Mouse (Mus musculus): Measurements from ENCODE around the gene Gtpbp6.

DNA sequence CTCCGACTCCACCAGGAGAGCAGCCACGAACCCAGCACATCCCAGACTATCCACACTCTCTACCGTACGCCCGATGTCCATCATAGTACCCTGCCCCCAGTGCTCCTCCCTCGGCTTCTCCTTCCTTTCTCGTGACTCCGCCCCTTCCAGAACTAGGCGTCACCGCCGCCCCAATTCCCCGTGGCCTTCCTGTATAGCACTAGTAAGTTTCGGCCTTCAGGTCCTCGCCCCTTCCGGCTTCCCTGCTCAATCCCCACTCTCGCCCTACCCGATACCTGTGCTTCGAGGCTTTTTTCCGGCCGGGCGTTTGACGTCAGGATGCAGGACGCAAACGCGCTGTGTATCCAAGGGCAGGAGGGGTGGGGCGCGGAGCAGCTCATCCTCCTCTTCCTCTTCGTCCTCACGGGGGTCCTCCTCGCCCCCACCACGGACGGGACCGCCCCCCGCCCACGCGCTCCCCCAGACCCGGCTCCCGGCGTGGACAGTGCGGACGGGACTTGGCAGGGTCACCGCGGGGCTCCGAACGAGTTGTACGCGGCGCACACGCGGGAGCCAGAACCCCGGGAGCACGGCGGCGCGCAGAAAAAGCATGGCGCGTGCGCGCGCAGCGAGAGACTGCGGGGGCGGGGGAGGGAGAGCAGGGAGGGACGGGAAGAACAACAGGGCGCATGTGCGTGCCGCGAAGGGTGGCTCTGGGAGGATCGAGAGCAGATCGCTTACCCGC, at the start of gene Gtpbp6:
- TF ChIP-seq CTCF (IDR thresholded peaks at IDR 0.05; ENCODE audit: low read depth, low read length): no peak
- TF ChIP-seq POLR2A (IDR thresholded peaks at IDR 0.05; ENCODE audit: extremely low read depth, insufficient read depth, low read length): peak; percentile 32; the same call in 1 of the 2 replicates

All from liver, adult 2 months (tissue).